Mouse (Mus musculus) cerebellum, adult 2 months (tissue): ENCODE measurements at regions not wholly inside any gene's neighbourhood (a gene's known extent, or its start where the extent isn't known, plus 50 kb on each side); places are given as distances from the start of the nearest gene placed in this dataset.

Experiments used
- DNase-seq, 2 experiments: peaks; one replicate each; pipeline ENCODE4 v3.0.0; 2021
- H3K27ac ChIP-seq: fragments of 200-500 bp; 2 replicates; pipeline ENCODE4 v1.5.1; 2012; ENCODE audit warnings: low read length, control low read depth, inconsistent platforms; ENCODE audit not compliant: insufficient read depth
- H3K27me3 ChIP-seq: fragments of 200-500 bp; 2 replicates; pipeline ENCODE4 v1.6.1; 2012; ENCODE audit warnings: inconsistent platforms, mild to moderate bottlenecking, low read length, moderate library complexity; ENCODE audit not compliant: control insufficient read depth, insufficient read depth
- H3K4me1 ChIP-seq: fragments of 200-500 bp; 2 replicates; pipeline ENCODE4 v1.6.1; 2011; ENCODE audit warnings: low read length; ENCODE audit not compliant: control insufficient read depth, insufficient read depth
- H3K4me3 ChIP-seq: fragments of 200-500 bp; replicated peaks from 2 replicates; pipeline ENCODE3; 2011; ENCODE audit warnings: mild to moderate bottlenecking, low read depth, low read length, control low read depth; ENCODE audit not compliant: insufficient read depth
- CTCF ChIP-seq: fragments of 200-500 bp; IDR thresholded peaks from 2 replicates; pipeline ENCODE4 v1.5.1; 2011; ENCODE audit warnings: low read depth, mild to moderate bottlenecking, control low read depth, low read length, moderate library complexity, borderline replicate concordance; ENCODE audit not compliant: insufficient read depth
- POLR2A ChIP-seq: fragments of 200-500 bp; IDR thresholded peaks from 2 replicates; pipeline ENCODE4 v1.6.1; 2011; ENCODE audit warnings: low read length, control low read depth, borderline replicate concordance; ENCODE audit not compliant: insufficient read depth
- WGBS: fragments of 180-500 bp; shearing (Covaris S2); methylation state at CpG from one replicate; pipeline ENCODE4 v1.1.7; 2018; 5-methylcytosine and 5-hydroxymethylcytosine counted together

DNA sequence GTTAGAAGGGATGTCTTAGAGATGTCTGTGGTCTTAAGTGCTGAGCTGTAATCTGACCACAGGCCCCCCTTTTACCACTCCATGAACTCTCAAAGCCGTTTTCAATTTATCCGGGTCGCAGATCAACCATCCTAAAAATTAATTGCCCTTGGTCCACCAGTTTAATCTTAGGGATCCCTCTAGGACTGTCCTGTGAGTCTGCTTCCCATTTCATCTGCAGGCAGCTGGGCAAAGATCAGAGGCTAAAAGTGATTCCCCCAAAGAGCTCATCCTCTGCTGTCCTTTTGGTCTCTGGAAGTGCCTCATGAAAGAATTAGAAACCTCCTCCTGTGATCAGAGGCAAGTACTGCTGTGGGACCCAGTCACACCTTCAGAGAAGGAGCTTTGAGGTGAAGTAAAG is 69.2 kb upstream of the Galnt13 start:
- H3K4me1 ChIP-seq: no peaks in the 10 kb centered on the region
- H3K27me3 ChIP-seq: no peaks in the 10 kb centered on the region
- no peak for TF ChIP-seq CTCF
- no peak for TF ChIP-seq POLR2A
- DNase-seq: no peak
- WGBS: 76% methylated on average over 3 of the region's 3 CpGs
- H3K4me3 ChIP-seq: no peak overlapping the region
- H3K27ac ChIP-seq: no peak overlapping the region

DNA sequence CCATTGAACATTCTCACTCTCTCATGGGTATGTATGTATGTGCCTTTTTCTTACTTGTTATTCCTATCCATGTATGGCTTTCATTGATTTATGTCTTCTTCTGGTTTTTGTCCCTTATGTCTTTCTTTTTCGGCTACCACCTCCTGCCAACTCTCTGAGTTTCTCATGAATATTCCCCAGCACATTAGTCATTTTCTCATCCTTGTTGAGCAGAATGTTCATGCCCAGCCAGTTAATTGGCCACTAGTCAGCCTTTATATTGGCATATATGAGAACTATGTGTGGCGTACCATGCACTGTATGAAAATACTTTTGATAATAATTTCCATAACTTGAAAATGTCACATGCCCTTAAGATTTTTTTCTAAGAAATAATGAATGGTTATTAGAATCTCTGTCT is 56.8 kb upstream of the Galnt13 start:
- no peaks in the 10 kb centered on the region for H3K4me1 ChIP-seq
- H3K27ac ChIP-seq: no peak overlapping the region
- WGBS: 58% methylated on average over 2 of the region's 2 CpGs
- H3K4me3 ChIP-seq: no peak overlapping the region
- no peak for TF ChIP-seq CTCF
- no peak for TF ChIP-seq POLR2A
- no peaks in the 10 kb centered on the region for H3K27me3 ChIP-seq
- DNase-seq: no peak
